Mouse (Mus musculus) heart, embryonic 13.5 days (tissue): ENCODE data around the gene Slc41a3. TPM values are rescaled to one million over a fixed set of nuclear protein-coding genes. Genes with fewer than 3 reads are reported as not detected.

Source experiments
- ATAC-seq: fragments of 200-750 bp; cut with Nextera tagmentation; 2 replicates; pipeline ENCODE4 v1.8.0; 2017; ENCODE audit warnings: moderate TSS enrichment; ENCODE audit not compliant: insufficient number of reproducible peaks, low FRiP score, low TSS enrichment; ENCODE audit errors: extremely low read depth
- H3K27ac ChIP-seq: fragments of 300-500 bp; sonication (generic); replicated peaks from 2 replicates; pipeline ENCODE4 v1.5.1; 2015; ENCODE audit warnings: moderate library complexity, mild to moderate bottlenecking, inconsistent platforms
- H3K27me3 ChIP-seq: fragments of 300-500 bp; sonication (generic); replicated peaks from 2 replicates; pipeline ENCODE4 v1.6.1; 2015; ENCODE audit warnings: mild to moderate bottlenecking, inconsistent platforms
- H3K36me3 ChIP-seq: fragments of 300-500 bp; sonication (generic); 2 replicates; pipeline ENCODE4 v1.6.1; 2015; ENCODE audit warnings: mild to moderate bottlenecking, inconsistent platforms
- H3K4me1 ChIP-seq: fragments of 300-500 bp; sonication (generic); 2 replicates; pipeline ENCODE4 v1.6.1; 2015; ENCODE audit warnings: inconsistent platforms
- H3K4me2 ChIP-seq: fragments of 300-500 bp; sonication (generic); 2 replicates; pipeline ENCODE4 v1.6.1; 2015; ENCODE audit warnings: inconsistent platforms, mild to moderate bottlenecking, moderate library complexity
- H3K4me3 ChIP-seq: fragments of 300-500 bp; sonication (generic); 2 replicates; pipeline ENCODE4 v1.5.1; 2015; ENCODE audit warnings: moderate library complexity, mild to moderate bottlenecking, inconsistent platforms
- H3K9ac ChIP-seq: fragments of 300-500 bp; sonication (generic); 2 replicates; pipeline ENCODE4 v1.6.1; 2015; ENCODE audit warnings: inconsistent platforms, mild to moderate bottlenecking, moderate library complexity
- H3K9me3 ChIP-seq: fragments of 300-500 bp; sonication (generic); 2 replicates; pipeline ENCODE4 v1.6.1; 2016; ENCODE audit warnings: inconsistent platforms
- WGBS: fragments of 180-500 bp; shearing (Covaris S2); methylation state at CpG from one replicate; pipeline ENCODE4 v1.1.7; 2015; ENCODE audit warnings: mixed read lengths; 5-methylcytosine and 5-hydroxymethylcytosine counted together
- polyA plus RNA-seq: library from polyadenylated mRNA; unstranded; fragments of >200 nt; fragmentation: Nextera tagmentation; extraction: Ambion mirVana; gene quantifications from 2 replicates; pipeline ENCODE4 v1.2.1, GENCODE M21; 2015

The Slc41a3 gene
- polyA plus RNA-seq, result 12.1 and 14.0 TPM in 2 replicates

DNA sequence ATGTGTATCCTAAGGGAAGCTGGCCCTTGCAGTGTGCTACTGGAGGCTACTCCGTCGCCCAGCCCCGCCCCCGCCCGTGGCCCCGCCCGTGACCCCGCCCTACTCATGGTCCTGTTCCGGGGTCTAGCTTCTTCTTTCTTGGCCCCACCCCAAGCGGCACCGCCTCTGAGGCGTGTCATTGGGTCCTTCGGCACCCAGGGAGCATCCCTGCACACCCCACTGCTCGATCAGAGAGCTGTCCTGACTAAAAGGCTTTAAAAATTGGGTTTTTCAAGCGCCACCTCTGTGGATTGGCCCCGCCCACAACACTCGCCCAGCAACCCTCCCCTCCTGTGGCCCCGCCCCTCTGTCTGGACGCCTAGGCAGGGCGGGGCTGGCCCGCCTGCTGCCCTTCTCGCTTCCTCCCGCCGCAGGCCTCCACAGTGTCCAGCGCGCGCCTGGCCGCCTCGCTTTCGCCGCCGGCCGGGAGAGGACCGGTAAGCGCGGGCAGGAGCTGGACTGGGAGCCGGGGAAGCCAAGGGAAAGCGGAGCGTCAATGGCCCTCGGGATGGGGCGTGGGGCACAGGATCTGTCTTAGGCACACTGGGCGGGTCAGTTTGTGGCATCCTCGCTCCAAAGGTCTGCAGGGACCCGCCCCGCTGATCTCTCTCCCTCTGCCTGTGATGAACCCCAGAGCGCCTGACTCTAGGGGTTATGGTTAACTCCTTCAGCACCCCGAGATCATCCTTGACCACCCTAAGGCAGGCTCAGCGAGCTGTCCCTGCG is at the start of gene Slc41a3:
Gene Slc41a3, plus strand, starts transcription at position 193 of the 765 bp plus-strand sequence.
- peak; percentile 89 for ATAC-seq
- WGBS, result under 1% methylated on average over 48 of the region's 49 CpGs

DNA sequence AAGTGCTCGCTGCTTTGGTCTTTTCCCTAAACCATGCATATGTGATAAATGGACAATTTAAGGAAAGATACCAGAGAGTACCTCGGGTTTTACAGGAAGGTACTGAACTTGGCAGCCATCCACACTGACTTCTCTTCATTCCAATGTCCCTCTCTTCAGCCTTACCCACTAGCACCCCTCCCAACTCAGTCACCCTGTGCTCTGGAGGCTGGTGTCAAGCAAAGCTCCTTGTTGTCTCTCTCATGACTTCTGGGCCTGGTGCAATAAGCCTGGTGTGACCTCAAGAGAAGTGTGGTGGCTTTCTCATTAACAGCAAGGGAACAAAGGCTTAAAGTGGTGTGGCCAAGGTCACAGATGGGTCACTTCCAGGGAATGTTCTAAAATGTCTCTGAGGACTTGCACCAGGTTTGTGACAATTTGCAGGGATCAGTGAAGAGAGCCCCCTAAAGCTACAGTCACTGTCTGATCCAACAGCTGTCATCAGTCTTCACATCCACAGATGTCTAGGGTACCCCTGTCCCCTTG is 47.9 kb upstream of the Slc41a3 start:
- no peaks in the 10 kb centered on the region for H3K36me3 ChIP-seq
- H3K4me2 ChIP-seq, result no peak overlapping the region
- H3K27ac ChIP-seq, result 0 out of 2 replicates have a peak overlapping the region, but pooled peaks have one; percentile 8
- H3K27me3 ChIP-seq, result 0 out of 2 replicates have a peak, but pooled peaks cover 4% of the 10 kb centered on the region
- no peak for ATAC-seq
- H3K4me1 ChIP-seq, result peaks cover 21% of the 10 kb centered on the region
- WGBS, result 10% methylated on average over 2 of the region's 2 CpGs
- H3K4me3 ChIP-seq, result no peak overlapping the region
- H3K9me3 ChIP-seq, result no peaks in the 10 kb centered on the region
- no peak overlapping the region for H3K9ac ChIP-seq

More for the DNA sequence above, at the start of gene Slc41a3:
- Histone ChIP-seq H3K4me2 (peak within 1 kb of the TSS; percentile 78), H3K36me3 (no peaks in the 10 kb centered on the region), H3K27ac (peak within 1 kb of the TSS; percentile 56), H3K27me3 (peaks cover 3% of the 10 kb centered on the region), H3K9ac (peak within 1 kb of the TSS; percentile 86), H3K4me1 (peaks cover 56% of the 10 kb centered on the region), H3K9me3 (no peaks in the 10 kb centered on the region), H3K4me3 (peak within 1 kb of the TSS; percentile 67)

DNA sequence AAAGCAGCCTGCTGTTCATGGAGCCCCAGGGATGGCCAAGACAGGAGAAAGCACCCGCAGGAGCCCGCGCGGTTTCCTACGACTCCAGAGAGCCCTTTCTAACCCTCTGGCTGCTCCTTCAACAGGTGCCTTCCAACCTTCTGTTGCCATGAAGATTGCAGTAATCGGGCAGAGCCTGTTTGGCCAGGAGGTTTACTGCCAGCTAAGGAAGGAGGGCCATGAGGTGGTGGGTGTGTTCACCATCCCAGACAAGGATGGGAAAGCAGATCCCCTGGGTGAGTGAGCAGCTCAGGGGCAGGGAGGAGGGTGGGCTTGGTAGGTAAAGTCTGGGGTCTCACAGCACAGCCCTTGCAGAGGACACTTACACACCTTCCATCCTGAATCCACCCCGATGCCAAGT is 47.4 kb upstream of the Slc41a3 start:
- no peaks in the 10 kb centered on the region for H3K27me3 ChIP-seq
- 76% methylated on average over 7 of the region's 7 CpGs for WGBS
- H3K4me2 ChIP-seq, result no peak overlapping the region
- H3K27ac ChIP-seq, result no peak overlapping the region
- no peak overlapping the region for H3K9ac ChIP-seq
- no peak for ATAC-seq
- peaks cover 21% of the 10 kb centered on the region for H3K4me1 ChIP-seq
- H3K4me3 ChIP-seq, result no peak overlapping the region
- no peaks in the 10 kb centered on the region for H3K36me3 ChIP-seq
- H3K9me3 ChIP-seq, result no peaks in the 10 kb centered on the region

DNA sequence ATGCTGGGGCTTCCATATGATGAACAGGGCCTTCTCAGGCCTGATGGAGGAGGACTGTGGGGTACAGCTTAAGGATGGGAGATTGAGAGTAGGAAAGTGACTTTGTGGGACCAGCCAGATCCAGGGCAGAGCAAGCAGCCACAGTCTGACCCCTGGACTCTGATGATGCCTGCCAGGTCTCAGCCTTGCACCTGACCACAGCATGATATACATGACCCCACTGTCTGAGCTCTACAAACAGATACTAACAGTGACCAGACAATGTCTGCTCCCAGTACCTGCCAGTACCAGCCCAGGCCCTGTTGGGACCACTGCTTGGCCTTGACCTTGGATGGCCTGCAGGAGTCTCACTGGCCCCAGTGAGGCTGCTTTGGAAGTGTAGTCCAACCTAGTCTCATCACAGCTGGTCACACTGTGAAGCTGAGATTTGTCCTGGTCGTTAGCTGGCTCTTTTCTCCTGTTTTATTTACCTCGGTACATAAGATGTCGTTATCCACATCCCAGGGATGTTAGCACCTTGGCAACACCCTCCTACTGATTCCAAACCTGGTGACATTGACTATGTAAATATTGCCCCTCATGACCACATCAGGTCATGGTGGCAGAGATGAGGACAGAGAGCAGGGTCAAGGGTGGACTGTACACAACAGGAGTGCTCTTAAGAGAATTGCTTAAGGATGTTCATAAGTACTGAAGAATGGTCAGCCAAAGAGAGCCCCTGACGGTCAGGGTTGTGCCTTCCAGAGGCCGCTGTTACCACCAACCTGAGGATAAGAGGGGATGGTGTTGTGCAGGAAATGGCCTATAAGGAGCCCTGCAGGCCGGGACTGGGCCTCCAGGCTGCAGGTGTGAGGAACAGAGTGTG is 46.5 kb upstream of the Slc41a3 start:
- no peaks in the 10 kb centered on the region for H3K9me3 ChIP-seq
- ATAC-seq, result no peak
- 70% methylated on average over 6 of the region's 6 CpGs for WGBS

DNA sequence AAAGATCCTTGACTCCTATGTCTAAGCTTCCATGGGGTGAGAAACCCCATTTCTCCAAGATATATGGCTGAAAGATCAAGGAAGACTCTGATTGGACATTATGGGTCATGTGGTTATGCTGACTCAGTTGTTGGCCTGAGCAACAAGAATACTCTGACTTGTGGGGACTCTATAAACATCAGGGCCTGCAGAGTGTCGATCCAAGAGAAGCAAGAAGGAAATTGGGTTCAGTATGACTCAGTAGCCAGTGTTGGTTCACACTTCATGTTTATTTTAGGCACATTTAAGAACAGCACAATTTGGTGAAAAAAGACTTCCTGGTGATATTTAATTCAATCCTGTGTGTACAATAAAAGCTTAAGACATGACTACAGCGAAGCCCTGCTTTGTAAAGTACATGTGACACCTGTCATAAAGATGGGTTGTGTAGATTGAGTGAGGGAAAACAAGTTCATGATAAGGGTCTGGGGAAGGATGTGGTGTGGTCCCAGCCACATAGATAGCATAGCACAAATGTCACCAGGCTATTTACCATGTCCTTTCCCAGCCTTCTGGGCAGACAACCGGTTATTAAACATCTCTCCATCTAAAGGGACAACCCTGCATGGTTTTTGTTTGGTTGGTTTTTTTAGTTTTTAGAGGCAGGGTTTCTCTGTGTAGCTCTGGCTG is 44.0 kb upstream of the Slc41a3 start:
- ATAC-seq, result no peak

More for the DNA sequence above, 46.5 kb upstream of the Slc41a3 start:
- Histone ChIP-seq H3K9ac (no peak overlapping the region), H3K27ac (no peak overlapping the region), H3K4me1 (peaks cover 21% of the 10 kb centered on the region), H3K4me3 (no peak overlapping the region), H3K36me3 (no peaks in the 10 kb centered on the region), H3K27me3 (peaks cover 3% of the 10 kb centered on the region; the same call in 1 of the 2 replicates), H3K4me2 (no peak overlapping the region)

DNA sequence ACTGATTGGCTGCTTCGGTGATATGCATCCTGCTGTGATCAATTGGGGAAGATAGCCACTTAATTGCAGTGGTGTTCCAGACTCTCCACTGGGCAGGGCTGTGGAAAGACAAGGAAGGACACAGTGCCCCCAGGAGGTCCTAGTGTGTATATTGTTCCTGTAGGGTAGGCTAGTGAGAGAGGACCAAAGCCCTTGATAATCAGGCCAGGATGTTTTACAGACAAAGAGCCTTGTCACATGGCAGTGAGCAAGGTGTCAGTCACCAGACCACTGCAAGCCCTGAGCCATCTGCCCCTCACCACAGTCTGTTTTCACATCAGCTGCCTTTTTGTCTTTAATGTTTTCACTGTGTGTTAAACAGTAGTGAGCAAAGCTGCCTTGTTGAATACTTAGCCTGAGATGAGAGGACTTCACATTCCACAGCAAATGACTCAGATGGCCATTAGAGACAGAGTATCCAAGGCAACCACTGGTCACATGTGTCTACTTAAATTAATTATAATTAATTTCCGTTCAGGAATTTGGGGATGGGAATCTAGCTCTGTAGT is 43.2 kb upstream of the Slc41a3 start:
- no peak overlapping the region for H3K4me3 ChIP-seq
- H3K4me1 ChIP-seq, result peaks cover 41% of the 10 kb centered on the region
- no peak overlapping the region for H3K27ac ChIP-seq
- no peak for ATAC-seq
- H3K4me2 ChIP-seq, result no peak overlapping the region
- H3K36me3 ChIP-seq, result no peaks in the 10 kb centered on the region
- peaks cover 3% of the 10 kb centered on the region; the same call in 1 of the 2 replicates for H3K27me3 ChIP-seq
- 36% methylated on average over 2 of the region's 2 CpGs for WGBS
- H3K9ac ChIP-seq, result no peak overlapping the region
- no peaks in the 10 kb centered on the region for H3K9me3 ChIP-seq

More for the DNA sequence above, 44.0 kb upstream of the Slc41a3 start:
- H3K9me3 ChIP-seq, result no peaks in the 10 kb centered on the region
- WGBS, result 68% methylated on average over 3 of the region's 3 CpGs
- no peaks in the 10 kb centered on the region for H3K36me3 ChIP-seq
- no peak overlapping the region for H3K27ac ChIP-seq
- H3K27me3 ChIP-seq, result peaks cover 3% of the 10 kb centered on the region; the same call in 1 of the 2 replicates
- peaks cover 38% of the 10 kb centered on the region for H3K4me1 ChIP-seq
- no peak overlapping the region for H3K4me3 ChIP-seq
- no peak overlapping the region for H3K4me2 ChIP-seq
- no peak overlapping the region for H3K9ac ChIP-seq

DNA sequence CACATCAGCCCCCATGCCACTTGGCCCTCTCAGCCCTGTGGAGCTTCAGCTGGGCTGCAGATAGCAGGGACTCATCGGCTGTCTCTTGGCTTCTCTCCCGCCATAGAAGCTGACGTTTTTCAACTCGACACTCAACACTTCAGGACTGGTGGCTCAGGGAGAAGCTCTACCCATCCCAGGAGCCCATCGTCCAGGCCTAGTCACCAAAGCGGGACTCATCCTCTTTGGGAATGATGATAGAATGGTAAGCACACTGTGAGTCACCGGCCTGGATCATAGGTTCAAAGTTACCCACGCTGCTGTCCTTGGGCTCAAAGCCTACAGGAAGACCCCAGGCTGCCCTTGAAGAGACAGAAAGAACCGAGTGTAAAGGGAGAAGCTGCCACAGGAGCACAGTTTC is 40.3 kb upstream of the Slc41a3 start:
- WGBS, result 47% methylated on average over 9 of the region's 9 CpGs
- Histone ChIP-seq H3K27ac (no peak overlapping the region), H3K4me3 (no peak overlapping the region), H3K27me3 (peaks cover 20% of the 10 kb centered on the region; the same call in 1 of the 2 replicates), H3K9ac (peak overlapping the region; percentile 12; the same call in 1 of the 2 replicates), H3K4me1 (peaks cover 34% of the 10 kb centered on the region), H3K9me3 (no peaks in the 10 kb centered on the region), H3K36me3 (no peaks in the 10 kb centered on the region), H3K4me2 (no peak overlapping the region)
- ATAC-seq, result no peak

DNA sequence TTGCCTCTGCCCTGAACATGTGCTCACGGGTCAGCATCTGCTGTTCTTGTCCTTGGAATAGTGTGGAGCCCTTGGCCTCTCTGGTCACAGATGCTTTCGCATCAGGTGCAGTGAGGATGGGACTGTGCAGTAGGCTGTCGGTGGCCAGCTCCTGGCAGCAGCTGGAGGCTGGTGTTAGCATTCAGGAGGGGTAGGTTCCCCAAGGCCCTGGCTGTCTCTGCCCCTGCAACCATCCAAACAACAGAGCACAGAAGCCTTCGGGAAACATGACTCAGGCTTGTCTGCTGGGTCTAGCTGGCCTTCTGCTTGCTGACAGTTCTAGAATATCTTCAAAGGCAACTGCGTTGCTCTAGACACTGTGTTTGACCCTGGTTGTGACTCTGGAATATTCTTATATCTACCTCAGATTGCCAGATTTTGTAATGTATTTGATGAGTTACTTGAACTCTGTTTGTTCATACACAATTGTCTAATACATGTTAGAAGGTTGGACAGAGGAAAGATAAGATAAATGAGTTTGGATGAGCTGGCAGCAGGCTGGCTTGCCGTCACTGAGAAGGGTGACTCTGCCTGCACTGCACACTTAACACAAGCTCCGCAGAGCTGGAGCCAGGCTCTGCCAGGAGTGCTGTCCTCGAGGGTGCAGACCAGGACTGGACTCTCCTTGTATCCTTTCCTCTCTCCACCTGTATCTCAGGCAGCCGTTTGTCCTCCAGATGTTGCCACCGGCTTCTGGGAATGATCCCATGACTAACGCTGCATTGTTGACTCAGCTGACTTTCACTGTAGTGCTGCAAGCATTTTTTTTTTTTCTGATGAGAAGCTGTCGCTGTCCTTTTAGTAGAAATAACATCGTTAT is 38.9 kb upstream of the Slc41a3 start:
- Histone ChIP-seq H3K4me2 (no peak overlapping the region), H3K4me1 (peaks cover 43% of the 10 kb centered on the region), H3K9me3 (no peaks in the 10 kb centered on the region), H3K9ac (no peak overlapping the region), H3K27ac (no peak overlapping the region), H3K4me3 (no peak overlapping the region), H3K27me3 (peaks cover 21% of the 10 kb centered on the region; the same call in 1 of the 2 replicates), H3K36me3 (no peaks in the 10 kb centered on the region)
- ATAC-seq, result no peak
- 41% methylated on average over 13 of the region's 13 CpGs for WGBS

DNA sequence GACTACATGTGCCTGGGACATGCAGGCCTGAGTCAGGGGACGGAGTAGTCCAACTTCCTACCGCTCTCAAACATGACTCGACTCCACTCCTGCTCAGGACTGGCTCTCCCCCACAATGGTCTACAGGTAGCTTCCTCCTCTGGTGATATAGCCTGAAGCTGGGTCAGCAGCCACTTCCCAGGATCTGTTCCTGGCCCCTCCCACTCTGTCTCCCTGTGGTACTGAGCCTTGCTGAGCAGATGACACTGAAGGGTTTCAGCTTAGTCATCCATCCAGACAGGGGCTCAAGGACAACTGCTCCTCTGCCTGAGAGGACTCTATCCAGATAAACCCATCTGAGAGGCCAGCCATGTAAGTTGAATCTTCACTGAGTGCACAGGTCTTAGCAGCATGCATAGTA is 37.0 kb upstream of the Slc41a3 start:
- ATAC-seq, result no peak
- peaks cover 34% of the 10 kb centered on the region for H3K4me1 ChIP-seq
- no peaks in the 10 kb centered on the region for H3K9me3 ChIP-seq
- WGBS, result 91% methylated on average over 3 of the region's 3 CpGs
- no peak overlapping the region for H3K4me2 ChIP-seq
- no peak overlapping the region for H3K9ac ChIP-seq
- no peaks in the 10 kb centered on the region for H3K36me3 ChIP-seq
- H3K27ac ChIP-seq, result no peak overlapping the region
- H3K27me3 ChIP-seq, result peaks cover 26% of the 10 kb centered on the region; the same call in 1 of the 2 replicates
- no peak overlapping the region for H3K4me3 ChIP-seq

DNA sequence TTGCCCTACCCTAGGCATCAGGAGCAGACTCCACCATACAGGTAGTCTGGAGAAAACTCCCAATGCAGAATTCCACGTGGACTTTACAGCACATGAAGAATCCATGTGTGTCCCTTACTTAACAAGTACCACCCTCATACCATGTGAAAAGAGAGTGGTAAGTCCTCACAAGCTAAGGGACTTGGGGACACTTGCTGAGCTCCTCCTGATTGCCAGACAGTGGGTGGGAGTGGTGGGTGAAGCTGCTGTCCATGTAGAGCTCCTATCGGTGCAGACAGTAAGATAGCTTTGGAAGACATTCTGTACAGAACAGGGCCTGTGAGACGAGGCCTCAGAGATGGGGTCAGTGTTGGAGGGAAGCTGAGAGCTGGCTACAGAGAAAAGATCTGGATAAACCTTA is 36.6 kb upstream of the Slc41a3 start:
- Histone ChIP-seq H3K4me3 (no peak overlapping the region), H3K4me2 (no peak overlapping the region), H3K9ac (no peak overlapping the region), H3K36me3 (no peaks in the 10 kb centered on the region), H3K27me3 (peaks cover 25% of the 10 kb centered on the region; the same call in 1 of the 2 replicates), H3K4me1 (peaks cover 34% of the 10 kb centered on the region), H3K9me3 (no peaks in the 10 kb centered on the region), H3K27ac (no peak overlapping the region)
- no peak for ATAC-seq
- 63% methylated on average over 3 of the region's 3 CpGs for WGBS
